Mouse (Mus musculus): ENCODE measurements at regions not wholly inside any gene's neighbourhood (a gene's known extent, or its start where the extent isn't known, plus 50 kb on each side); places are given as distances from the start of the nearest gene placed in this dataset.

DNA sequence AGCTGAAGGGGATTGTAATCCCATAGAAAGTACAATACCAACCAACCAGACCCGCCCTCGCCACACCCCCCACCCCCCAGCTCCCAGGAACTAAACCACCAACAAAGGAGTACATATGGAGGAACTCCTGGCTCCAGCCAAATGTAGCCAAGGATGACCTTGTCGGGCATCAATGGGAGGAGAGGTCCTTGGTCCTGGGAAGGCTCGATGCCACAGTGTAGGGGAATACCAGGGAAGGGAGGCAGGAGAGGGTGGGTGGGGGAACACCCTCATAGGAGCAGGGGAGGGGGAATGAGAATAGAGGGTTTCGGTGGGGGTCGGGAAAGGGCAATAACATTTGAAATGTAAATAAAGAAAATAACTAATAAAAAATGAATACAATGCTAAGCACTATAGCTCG, 429.1 kb downstream of the Fign start:
- TF ChIP-seq CTCF (IDR thresholded peaks at IDR 0.05; ENCODE audit: borderline replicate concordance, extremely low read depth, insufficient read depth, insufficient read length) = no peak
- TF ChIP-seq POLR2A (IDR thresholded peaks at IDR 0.05; ENCODE audit: borderline replicate concordance, extremely low read depth, insufficient read depth, insufficient read length, poor library complexity, severe bottlenecking) = no peak

All from brain, embryonic 14.5 days (tissue).